Mouse (Mus musculus) urinary bladder, postnatal 25 days (tissue): ENCODE results near the gene Camsap2.

Experiments used
- DNase-seq: peaks from one replicate; pipeline ENCODE4 v3.0.0; 2022; ENCODE audit warnings: low spot score

The Camsap2 gene

GRCm38 (mm10) chr1:136344281-136344680 lies 1.6 kb downstream of the Camsap2 start:
- DNase-seq: no peak

- DNase-seq: no peak
These were observed 2.2 kb downstream of the Camsap2 start for GRCm38 (mm10) chr1:136343727-136344126.

GRCm38 (mm10) chr1:136340541-136340940 lies 5.4 kb downstream of the Camsap2 start:
- no peak for DNase-seq

- no peak for DNase-seq
These were observed 11.2 kb downstream of the Camsap2 start for GRCm38 (mm10) chr1:136334743-136335142.

- no peak for DNase-seq
These were observed 12.4 kb downstream of the Camsap2 start for GRCm38 (mm10) chr1:136333512-136333911.

- no peak for DNase-seq
These were observed 12.8 kb downstream of the Camsap2 start for GRCm38 (mm10) chr1:136333071-136333470.

GRCm38 (mm10) chr1:136331836-136332235 lies 14.1 kb downstream of the Camsap2 start:
- DNase-seq: no peak

GRCm38 (mm10) chr1:136329426-136329825 lies 16.5 kb downstream of the Camsap2 start:
- no peak for DNase-seq

GRCm38 (mm10) chr1:136328640-136329039 lies 17.3 kb downstream of the Camsap2 start:
- DNase-seq: no peak

GRCm38 (mm10) chr1:136327638-136328037 lies 18.3 kb downstream of the Camsap2 start:
- DNase-seq: no peak

- DNase-seq: no peak
These were observed 20.0 kb downstream of the Camsap2 start for GRCm38 (mm10) chr1:136325933-136326332.

GRCm38 (mm10) chr1:136322331-136322730 lies 23.6 kb downstream of the Camsap2 start:
- DNase-seq: no peak

GRCm38 (mm10) chr1:136316317-136316716 lies 29.6 kb downstream of the Camsap2 start:
- no peak for DNase-seq

GRCm38 (mm10) chr1:136309193-136309592 lies 36.7 kb downstream of the Camsap2 start:
- no peak for DNase-seq

- no peak for DNase-seq
These were observed 39.5 kb downstream of the Camsap2 start for GRCm38 (mm10) chr1:136306424-136306823.

- DNase-seq: no peak
These were observed 51.9 kb downstream of the Camsap2 start for GRCm38 (mm10) chr1:136293961-136294360.

GRCm38 (mm10) chr1:136289803-136290202 lies 56.1 kb downstream of the Camsap2 start:
- no peak for DNase-seq

- no peak for DNase-seq
These were observed 68.5 kb downstream of the Camsap2 start for GRCm38 (mm10) chr1:136277366-136277765.

GRCm38 (mm10) chr1:136268224-136268623 lies 77.7 kb downstream of the Camsap2 start:
- no peak for DNase-seq

GRCm38 (mm10) chr1:136266127-136266526 lies 79.8 kb downstream of the Camsap2 start:
- DNase-seq: no peak

GRCm38 (mm10) chr1:136263355-136263754 lies 82.5 kb downstream of the Camsap2 start:
- no peak for DNase-seq

GRCm38 (mm10) chr1:136260635-136261238 lies 85.2 kb downstream of the Camsap2 start, which contains the start of gene Gpr25:
Gpr25 (minus strand) TSS chr1:136260873.
- no peak for DNase-seq

- DNase-seq: peak; percentile 13
These were observed 85.8 kb downstream of the Camsap2 start for GRCm38 (mm10) chr1:136259893-136260634.

- no peak for DNase-seq
These were observed 86.4 kb downstream of the Camsap2 start for GRCm38 (mm10) chr1:136259543-136259892.
